Mouse (Mus musculus) layer of hippocampus, postnatal 25 days (tissue): ENCODE results near the gene Rprd1b. TPM values are rescaled to one million over a fixed set of nuclear protein-coding genes. Genes with fewer than 3 reads are reported as not detected.

Experiments
- DNase-seq, 2 experiments: peaks; one replicate each; pipeline ENCODE4 v3.0.0; 2022; ENCODE audit warnings: mixed read lengths in 2 of 2, low spot score in 1 of 2; ENCODE audit errors: extremely low spot score in 1 of 2
- total RNA-seq, 2 experiments: library from RNA; stranded (reverse); gene quantifications; 2 replicates each; pipeline ENCODE4 v1.2.3; 2021

The Rprd1b gene
- total RNA-seq, 2 experiments from 2014 or later = 40.6 to 45.5 TPM

GRCm38 (mm10) chr2:158142981-158143380, 114.7 kb downstream of the Rprd1b start:
- DNase-seq = no peak

GRCm38 (mm10) chr2:158143816-158144215, 115.5 kb downstream of the Rprd1b start:
- no peak for DNase-seq

- no peak for DNase-seq
Measured at GRCm38 (mm10) chr2:158144263-158144662, 116.0 kb downstream of the Rprd1b start.

- no peak for DNase-seq
Measured at GRCm38 (mm10) chr2:158144750-158145527, 116.6 kb downstream of the Rprd1b start.

- DNase-seq = no peak
Measured at GRCm38 (mm10) chr2:158145528-158146065, 117.3 kb downstream of the Rprd1b start.

GRCm38 (mm10) chr2:158146223-158146622, 117.9 kb downstream of the Rprd1b start, which contains the start of gene Tgm2:
Tgm2 (minus strand) TSS chr2:158146436.
- DNase-seq = peak; percentile 61 to 86

- no peak for DNase-seq
Measured at GRCm38 (mm10) chr2:158146971-158147370, 118.7 kb downstream of the Rprd1b start.

- DNase-seq = no peak
Measured at GRCm38 (mm10) chr2:158151077-158151476, 122.8 kb downstream of the Rprd1b start.

GRCm38 (mm10) chr2:158152685-158153309, 124.5 kb downstream of the Rprd1b start:
- no peak for DNase-seq

- DNase-seq = peak in 1 of 2 experiments; percentile 12
Measured at GRCm38 (mm10) chr2:158153728-158154343, 125.5 kb downstream of the Rprd1b start.

GRCm38 (mm10) chr2:158154641-158155040, 126.3 kb downstream of the Rprd1b start:
- DNase-seq = no peak

- DNase-seq = no peak
Measured at GRCm38 (mm10) chr2:158155101-158155500, 126.8 kb downstream of the Rprd1b start.

GRCm38 (mm10) chr2:158155615-158156014, 127.3 kb downstream of the Rprd1b start:
- DNase-seq = no peak

- no peak for DNase-seq
Measured at GRCm38 (mm10) chr2:158156487-158156886, 128.2 kb downstream of the Rprd1b start.

- DNase-seq = no peak
Measured at GRCm38 (mm10) chr2:158157654-158158053, 129.4 kb downstream of the Rprd1b start.

GRCm38 (mm10) chr2:158159376-158160235, 131.3 kb downstream of the Rprd1b start:
- DNase-seq = no peak

- DNase-seq = no peak
Measured at GRCm38 (mm10) chr2:158161761-158162160, 133.5 kb downstream of the Rprd1b start.

- no peak for DNase-seq
Measured at GRCm38 (mm10) chr2:158163034-158163433, 134.7 kb downstream of the Rprd1b start.

- DNase-seq = no peak
Measured at GRCm38 (mm10) chr2:158165776-158166175, 137.5 kb downstream of the Rprd1b start.

- DNase-seq = no peak
Measured at GRCm38 (mm10) chr2:158166628-158167027, 138.3 kb downstream of the Rprd1b start.
